Mouse (Mus musculus) lung, embryonic 15.5 days (tissue): ENCODE data around the gene Krtap28-13. TPM values are rescaled to one million over a fixed set of nuclear protein-coding genes. Genes with fewer than 3 reads are reported as not detected.

Source experiments
- ATAC-seq: fragments of 200-750 bp; cut with Nextera tagmentation; 2 replicates; pipeline ENCODE4 v1.8.0; 2017; ENCODE audit warnings: moderate number of reproducible peaks, borderline replicate concordance; ENCODE audit not compliant: low FRiP score, low TSS enrichment; ENCODE audit errors: extremely low read depth
- H3K27ac ChIP-seq: fragments of 300-500 bp; sonication (generic); 2 replicates; pipeline ENCODE4 v1.5.1; 2015; ENCODE audit warnings: moderate library complexity, mild to moderate bottlenecking, inconsistent platforms
- H3K27me3 ChIP-seq: fragments of 300-500 bp; sonication (generic); 2 replicates; pipeline ENCODE4 v1.6.1; 2015; ENCODE audit warnings: inconsistent platforms
- H3K36me3 ChIP-seq: fragments of 300-500 bp; sonication (generic); 2 replicates; pipeline ENCODE4 v1.6.1; 2015; ENCODE audit warnings: inconsistent platforms
- H3K4me1 ChIP-seq: fragments of 300-500 bp; sonication (generic); 2 replicates; pipeline ENCODE4 v1.6.1; 2015; ENCODE audit warnings: inconsistent platforms
- H3K4me2 ChIP-seq: fragments of 300-500 bp; sonication (generic); 2 replicates; pipeline ENCODE4 v1.6.1; 2015; ENCODE audit warnings: inconsistent platforms, mild to moderate bottlenecking, moderate library complexity
- H3K4me3 ChIP-seq: fragments of 300-500 bp; sonication (generic); 2 replicates; pipeline ENCODE4 v1.5.1; 2015; ENCODE audit warnings: mild to moderate bottlenecking, inconsistent platforms
- H3K9ac ChIP-seq: fragments of 300-500 bp; sonication (generic); 2 replicates; pipeline ENCODE4 v1.6.1; 2015; ENCODE audit warnings: inconsistent platforms
- H3K9me3 ChIP-seq: fragments of 300-500 bp; sonication (generic); 2 replicates; pipeline ENCODE4 v1.6.1; 2016; ENCODE audit warnings: inconsistent platforms
- WGBS: fragments of 180-500 bp; shearing (Covaris S2); methylation state at CpG from one replicate; pipeline ENCODE4 v1.1.7; 2015; 5-methylcytosine and 5-hydroxymethylcytosine counted together
- polyA plus RNA-seq: library from polyadenylated mRNA; unstranded; fragments of >200 nt; fragmentation: Nextera tagmentation; extraction: Ambion mirVana; gene quantifications from 2 replicates; pipeline ENCODE4 v1.2.1, GENCODE M21; 2015

Krtap28-13 gene
- polyA plus RNA-seq, 1 experiment from 2014 or later, result not detected

GRCm38 (mm10) chr1:83099580-83100137 lies 38.9 kb downstream of the Krtap28-13 start:
- Histone ChIP-seq H3K27ac (peak overlapping the region; percentile 74), H3K4me1 (peaks cover 7% of the 10 kb centered on the region; the same call in 1 of the 2 replicates), H3K36me3 (no peaks in the 10 kb centered on the region), H3K27me3 (no peaks in the 10 kb centered on the region), H3K9me3 (no peaks in the 10 kb centered on the region), H3K9ac (no peak overlapping the region), H3K4me3 (no peak overlapping the region), H3K4me2 (no peak overlapping the region)
- no peak for ATAC-seq
- WGBS, result 54% methylated on average over 7 of the region's 7 CpGs

DNA sequence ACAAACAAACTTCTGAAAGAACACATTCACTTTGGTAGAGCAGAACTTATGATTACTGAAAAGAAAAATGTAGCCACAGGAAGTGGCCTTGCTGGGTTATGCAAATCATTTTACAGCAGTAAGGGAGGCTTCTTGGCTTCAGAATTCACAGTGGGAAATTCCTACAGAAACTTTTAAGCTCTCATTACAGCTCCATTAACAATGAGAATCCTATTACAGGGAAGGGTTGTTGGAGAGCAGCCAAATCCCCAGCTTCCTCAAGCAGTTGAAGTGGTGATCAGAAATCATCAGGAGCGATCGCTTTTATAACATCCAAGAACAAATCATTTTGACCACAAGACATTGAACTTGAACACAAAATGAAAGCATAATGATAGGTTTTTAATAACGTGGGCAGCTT lies 41.2 kb downstream of the Krtap28-13 start:
- ATAC-seq, result no peak
- H3K27me3 ChIP-seq, result no peaks in the 10 kb centered on the region
- 14% methylated on average over 3 of the region's 3 CpGs for WGBS
- no peak overlapping the region for H3K4me2 ChIP-seq
- H3K9me3 ChIP-seq, result no peaks in the 10 kb centered on the region
- H3K4me1 ChIP-seq, result peaks cover 7% of the 10 kb centered on the region; the same call in 1 of the 2 replicates
- H3K27ac ChIP-seq, result 0 out of 2 replicates have a peak overlapping the region, but pooled peaks have one; percentile 10
- no peak overlapping the region for H3K9ac ChIP-seq
- H3K36me3 ChIP-seq, result no peaks in the 10 kb centered on the region
- no peak overlapping the region for H3K4me3 ChIP-seq

DNA sequence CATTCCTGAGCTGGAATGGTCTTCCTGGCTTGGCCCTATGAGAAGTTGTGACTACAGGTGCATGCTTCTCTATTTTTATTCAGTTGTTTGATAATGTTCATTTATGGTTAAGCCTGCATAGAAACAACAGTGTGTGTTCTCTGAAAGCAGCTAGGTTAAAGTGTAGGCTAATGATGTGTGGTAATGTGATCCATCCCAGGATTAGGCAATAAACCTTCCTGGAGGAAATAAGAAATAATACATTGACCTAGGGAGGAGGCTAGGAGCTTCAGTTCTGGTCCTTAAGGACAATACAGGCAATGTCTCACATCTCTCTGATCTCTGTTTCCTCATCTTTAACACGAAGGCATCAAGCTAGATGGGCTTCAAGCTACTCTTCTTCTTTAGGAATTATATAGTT lies 44.7 kb downstream of the Krtap28-13 start:
- peaks cover 4% of the 10 kb centered on the region; the same call in 1 of the 2 replicates for H3K4me1 ChIP-seq
- H3K9me3 ChIP-seq, result no peaks in the 10 kb centered on the region
- no peak overlapping the region for H3K4me3 ChIP-seq
- 63% methylated on average over 1 of the region's 1 CpGs for WGBS
- no peak overlapping the region for H3K27ac ChIP-seq
- no peak for ATAC-seq
- no peak overlapping the region for H3K4me2 ChIP-seq
- H3K27me3 ChIP-seq, result no peaks in the 10 kb centered on the region
- no peak overlapping the region for H3K9ac ChIP-seq
- H3K36me3 ChIP-seq, result no peaks in the 10 kb centered on the region

DNA sequence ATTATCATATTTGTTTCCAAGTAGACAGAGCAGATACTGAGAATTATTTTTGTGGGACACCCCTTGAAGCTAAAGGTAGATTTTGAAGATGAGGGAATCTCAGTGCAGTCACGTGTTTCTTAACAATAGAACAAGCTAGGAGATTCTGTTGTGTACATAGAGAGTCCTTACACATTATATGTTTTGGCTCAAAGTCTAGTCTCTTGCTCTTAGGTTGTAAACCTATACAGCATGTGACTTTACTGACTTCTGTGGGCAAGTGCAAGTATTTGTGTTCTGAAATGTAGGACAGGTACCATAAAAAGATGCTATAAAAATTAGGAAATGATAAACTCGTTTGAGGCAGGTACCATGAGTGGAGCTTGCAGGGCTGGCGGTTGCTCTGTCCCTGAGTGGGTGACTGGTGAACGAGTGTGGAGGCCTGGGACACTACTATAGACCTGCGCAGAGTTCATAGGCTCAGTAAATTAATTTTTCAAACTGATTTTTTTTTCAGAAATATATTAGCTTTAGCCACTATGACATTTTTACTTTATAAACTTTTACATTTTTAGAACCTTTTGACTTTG lies 46.8 kb downstream of the Krtap28-13 start:
- Histone ChIP-seq H3K9ac (no peak overlapping the region), H3K27me3 (no peaks in the 10 kb centered on the region), H3K4me2 (no peak overlapping the region), H3K9me3 (no peaks in the 10 kb centered on the region), H3K36me3 (no peaks in the 10 kb centered on the region), H3K4me3 (no peak overlapping the region), H3K27ac (no peak overlapping the region), H3K4me1 (no peaks in the 10 kb centered on the region)
- WGBS, result 67% methylated on average over 5 of the region's 5 CpGs
- no peak for ATAC-seq

DNA sequence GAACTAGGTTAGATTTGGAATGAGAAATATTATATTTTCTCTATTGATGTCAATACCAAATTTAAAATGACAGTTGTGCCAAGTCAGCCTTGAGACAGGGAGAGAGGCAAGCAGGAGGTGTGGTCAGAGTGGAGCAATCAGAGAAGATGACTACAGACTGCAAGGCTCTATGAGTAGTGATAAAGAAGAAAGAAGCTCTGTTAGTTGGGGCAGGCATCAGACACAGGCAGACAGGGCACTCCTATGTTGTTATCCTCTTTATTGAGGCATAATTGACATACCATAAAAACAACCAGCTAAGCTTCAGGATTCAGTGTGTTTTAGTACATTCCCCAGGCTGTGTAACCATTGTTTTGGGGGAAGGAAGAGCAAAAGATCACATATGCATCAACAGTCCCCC lies 50.3 kb downstream of the Krtap28-13 start:
- no peaks in the 10 kb centered on the region for H3K9me3 ChIP-seq
- no peaks in the 10 kb centered on the region for H3K36me3 ChIP-seq
- ATAC-seq, result no peak
- H3K9ac ChIP-seq, result no peak overlapping the region
- H3K27me3 ChIP-seq, result no peaks in the 10 kb centered on the region
- H3K4me1 ChIP-seq, result no peaks in the 10 kb centered on the region
- no peak overlapping the region for H3K4me2 ChIP-seq
- no peak overlapping the region for H3K27ac ChIP-seq
- no peak overlapping the region for H3K4me3 ChIP-seq

Other genes starting within 250 kb of the Krtap28-13 start
- 32.1 and 32.3 TPM in 2 replicates for gene Agfg1, start 221.4 kb upstream of the Krtap28-13 start, polyA plus RNA-seq
- 0.19 TPM in 1 of 2 replicates, not detected in the other for gene A030005L19Rik, start 147.6 kb upstream of the Krtap28-13 start, polyA plus RNA-seq
- gene A030014E15Rik, start 136.0 kb upstream of the Krtap28-13 start, polyA plus RNA-seq, result not detected in 2 replicates
- not detected in 2 replicates for gene Gm6217, start 129.5 kb upstream of the Krtap28-13 start, polyA plus RNA-seq
- not detected in 2 replicates for gene A030003K21Rik, start 117.5 kb upstream of the Krtap28-13 start, polyA plus RNA-seq
- not detected in 2 replicates for gene Gm7544, start 104.9 kb upstream of the Krtap28-13 start, polyA plus RNA-seq
- gene Gm47955, start 100.6 kb upstream of the Krtap28-13 start, polyA plus RNA-seq, result not detected in 2 replicates
- not detected in 2 replicates for gene Gm47959, start 60.4 kb upstream of the Krtap28-13 start, polyA plus RNA-seq
- 0.59 and 0.65 TPM in 2 replicates for gene Slc19a3, start 22.5 kb upstream of the Krtap28-13 start, polyA plus RNA-seq
- not detected in 2 replicates for gene Krtap28-10, start 18.4 kb upstream of the Krtap28-13 start, polyA plus RNA-seq
- not detected in 2 replicates for gene Gm47969, start 16.0 kb upstream of the Krtap28-13 start, polyA plus RNA-seq
- not detected in 2 replicates for gene A030005K14Rik, start 1.6 kb upstream of the Krtap28-13 start, polyA plus RNA-seq
- not detected in 2 replicates for gene Ccl20, start 55.8 kb downstream of the Krtap28-13 start, polyA plus RNA-seq
- gene Daw1, start 98.8 kb downstream of the Krtap28-13 start, polyA plus RNA-seq, result 0.36 and 0.78 TPM in 2 replicates